Mouse (Mus musculus): Measurements from ENCODE around the gene Raet1e. TPM values are rescaled to one million over a fixed set of nuclear protein-coding genes. Genes with fewer than 3 reads are reported as not detected.
"Not testable (repeated sequence)": the region's sequence is repeated elsewhere in the genome, so short reads cannot be mapped to it uniquely, and the experiment has no call there.

The Raet1e gene
- polyA plus RNA-seq, 2 experiments: 6.2 to 7.3 TPM

DNA sequence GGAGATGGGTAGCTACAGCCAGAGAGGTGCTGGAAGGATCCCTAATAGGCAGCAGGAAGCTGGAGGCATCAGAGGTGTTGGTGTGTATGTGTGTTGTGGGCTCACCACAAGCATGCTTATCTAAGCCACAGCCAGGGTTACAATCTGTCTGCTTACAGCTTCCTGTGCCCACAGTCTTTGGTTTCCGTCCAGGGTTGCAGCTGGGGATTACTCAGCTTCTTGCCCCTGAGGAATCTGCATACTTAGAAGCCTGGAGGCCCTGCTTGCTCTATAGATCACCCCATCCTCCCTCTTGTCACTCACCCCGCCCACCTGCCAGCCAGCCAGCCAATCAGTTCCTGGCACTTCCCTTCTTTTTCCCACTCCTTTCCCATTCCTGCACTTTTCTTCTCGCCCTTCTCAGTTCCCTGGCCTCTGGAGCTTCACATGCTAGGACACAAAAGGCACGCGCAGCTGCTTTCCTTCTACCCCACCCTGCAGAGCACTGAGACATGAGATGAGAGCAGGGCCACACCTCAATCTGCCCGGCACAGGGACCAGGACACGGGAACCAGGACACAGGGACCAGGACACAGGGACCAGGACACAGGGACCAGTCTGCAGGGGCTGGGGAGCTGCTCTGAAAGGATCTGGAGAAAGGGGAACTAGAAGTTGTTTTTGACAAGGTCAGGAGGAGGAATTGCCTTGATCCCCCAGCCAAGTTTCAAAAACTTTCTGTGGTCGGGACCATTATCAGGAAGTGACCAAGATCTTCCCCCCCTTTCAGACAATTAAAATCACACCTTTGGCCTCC lies 255.5 kb downstream of the Raet1e start:
- peak; percentile 3 for DNase-seq (ENCODE audit: low spot score)
- not testable (repeated sequence) for H3K36me3 ChIP-seq (ENCODE audit: control insufficient read depth, insufficient read depth, low read length); H3K9ac ChIP-seq (ENCODE audit: low read depth, low read length, severe bottlenecking); H3K27ac ChIP-seq (replicated peaks; ENCODE audit: low read depth, low read length); H3K4me3 ChIP-seq (replicated peaks; ENCODE audit: low read length); H3K9me3 ChIP-seq (ENCODE audit: control insufficient read depth, low read length); H3K4me1 ChIP-seq (ENCODE audit: control insufficient read depth, insufficient read depth, low read length); H3K27me3 ChIP-seq (ENCODE audit: control insufficient read depth, insufficient read depth, low read length); H3K4me2 ChIP-seq (replicated peaks; ENCODE audit: low read depth, low read length, severe bottlenecking); ATAC-seq (ENCODE audit: low FRiP score, low read depth)
- 0% methylated on average over 1 of the region's 8 CpGs for WGBS

Other genes starting within 250 kb of the Raet1e start
- gene 4930444G20Rik, start 90.5 kb upstream of the Raet1e start, polyA plus RNA-seq (2012; rRNA removed): not detected in 2 replicates
- gene 4930444G20Rik, start 90.5 kb upstream of the Raet1e start, polyA plus RNA-seq (2014; fragmentation: Nextera tagmentation; extraction: Ambion mirVana): not detected in 2 replicates
- 10.6 and 12.3 TPM in 2 replicates for gene E030030I06Rik, start 9.3 kb upstream of the Raet1e start, polyA plus RNA-seq (2012; rRNA removed)
- 16.7 and 23.1 TPM in 2 replicates for gene E030030I06Rik, start 9.3 kb upstream of the Raet1e start, polyA plus RNA-seq (2014; fragmentation: Nextera tagmentation; extraction: Ambion mirVana)
- 0.85 and 1.3 TPM in 2 replicates for gene H60b, start within 50 bp of the Raet1e start, polyA plus RNA-seq (2012; rRNA removed)
- gene H60b, start within 50 bp of the Raet1e start, polyA plus RNA-seq (2014; fragmentation: Nextera tagmentation; extraction: Ambion mirVana): 0.68 and 1.2 TPM in 2 replicates
- gene Raet1d, start 202.0 kb downstream of the Raet1e start, polyA plus RNA-seq (2012; rRNA removed): 9.8 and 11.4 TPM in 2 replicates
- gene Raet1d, start 202.0 kb downstream of the Raet1e start, polyA plus RNA-seq (2014; fragmentation: Nextera tagmentation; extraction: Ambion mirVana): 16.0 and 20.1 TPM in 2 replicates